Mouse (Mus musculus): Measurements from ENCODE around the gene Ano10. TPM values are rescaled to one million over a fixed set of nuclear protein-coding genes. Genes with fewer than 3 reads are reported as not detected.

Ano10 gene
- polyA plus RNA-seq, 1 experiment: not detected

- WGBS: 85% methylated on average over 10 of the region's 10 CpGs
- Histone ChIP-seq H3K4me1 (ENCODE audit: control insufficient read depth, insufficient read depth, low read length) (peaks cover 15% of the 10 kb centered on the region), H3K4me3 (ENCODE audit: insufficient read depth, low read depth, low read length) (no peak overlapping the region), H3K27ac (ENCODE audit: insufficient read depth, low read depth, low read length) (no peak overlapping the region)
- TF ChIP-seq POLR2A (IDR thresholded peaks at IDR 0.05; ENCODE audit: insufficient read depth, low read depth, low read length) (no peak), CTCF (IDR thresholded peaks at IDR 0.05; ENCODE audit: insufficient read depth, low read depth, low read length) (no peak)
These were observed 23.3 kb downstream of the Ano10 start for GRCm38 (mm10) chr9:122270913-122271312.

- Histone ChIP-seq H3K27ac (ENCODE audit: insufficient read depth, low read depth, low read length) (peak overlapping the region; percentile 74), H3K4me3 (ENCODE audit: insufficient read depth, low read depth, low read length) (no peak overlapping the region), H3K4me1 (ENCODE audit: control insufficient read depth, insufficient read depth, low read length) (peaks cover 16% of the 10 kb centered on the region)
- TF ChIP-seq CTCF (IDR thresholded peaks at IDR 0.05; ENCODE audit: insufficient read depth, low read depth, low read length) (no peak), POLR2A (IDR thresholded peaks at IDR 0.05; ENCODE audit: insufficient read depth, low read depth, low read length) (no peak)
- WGBS: 53% methylated on average over 3 of the region's 3 CpGs
These were observed 24.8 kb downstream of the Ano10 start for GRCm38 (mm10) chr9:122269256-122270041.

DNA sequence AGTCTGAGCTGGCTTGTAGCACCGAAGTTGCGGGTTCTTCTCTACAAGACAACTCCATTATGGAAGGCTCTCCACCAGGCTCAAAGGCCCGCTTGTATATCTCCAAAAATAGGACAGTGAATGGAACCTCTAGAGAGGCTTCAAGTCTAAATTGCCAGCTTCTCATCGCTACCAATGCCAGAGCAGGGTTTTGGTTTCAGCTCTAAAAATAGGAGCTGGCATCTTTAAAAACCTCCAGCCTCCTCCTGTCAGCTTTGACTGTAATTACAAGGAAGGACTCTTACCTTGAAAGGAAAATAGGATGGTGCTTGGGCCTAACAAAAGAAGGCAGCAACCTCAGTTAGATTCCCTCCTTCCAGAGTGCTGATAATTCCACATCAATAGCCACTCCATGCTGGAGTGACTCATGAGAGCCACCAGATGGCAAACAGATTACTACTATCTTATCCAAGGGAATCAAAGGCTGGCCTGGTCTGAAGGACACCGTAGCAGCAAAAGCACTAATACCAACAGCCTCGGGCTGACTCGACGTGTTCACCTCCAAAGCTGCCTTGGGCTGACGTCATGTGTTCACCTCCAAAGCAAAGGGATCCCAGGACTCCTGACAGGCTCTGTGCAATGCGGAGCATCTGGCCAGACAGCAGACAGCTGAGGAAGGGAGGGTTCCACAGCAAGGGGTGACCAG is 28.6 kb downstream of the Ano10 start:
- peak overlapping the region; percentile 87 for H3K27ac ChIP-seq (ENCODE audit: insufficient read depth, low read depth, low read length)
- H3K4me3 ChIP-seq (ENCODE audit: insufficient read depth, low read depth, low read length): no peak overlapping the region
- 35% methylated on average over 10 of the region's 10 CpGs for WGBS
- H3K4me1 ChIP-seq (ENCODE audit: control insufficient read depth, insufficient read depth, low read length): peaks cover 20% of the 10 kb centered on the region
- TF ChIP-seq POLR2A (IDR thresholded peaks at IDR 0.05; ENCODE audit: insufficient read depth, low read depth, low read length) (no peak), CTCF (IDR thresholded peaks at IDR 0.05; ENCODE audit: insufficient read depth, low read depth, low read length) (no peak)

DNA sequence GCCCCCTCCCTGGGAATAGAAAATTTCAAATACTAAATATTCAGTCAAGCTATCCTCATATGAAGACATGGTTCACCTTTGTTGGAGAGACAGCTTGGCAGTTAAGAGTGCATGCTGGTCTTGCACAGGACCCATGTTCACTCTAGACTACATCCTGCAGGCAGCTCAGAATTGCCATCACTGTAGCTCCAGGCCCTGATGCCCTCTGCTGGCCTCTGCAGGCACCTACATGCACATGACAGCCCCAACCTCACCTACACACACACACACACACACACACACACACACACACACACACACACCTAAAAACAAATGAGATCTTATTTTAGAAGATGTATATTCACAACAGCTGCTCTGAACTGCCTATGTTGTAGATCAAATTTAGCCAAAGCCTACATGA is 31.1 kb downstream of the Ano10 start:
- H3K4me3 ChIP-seq (ENCODE audit: insufficient read depth, low read depth, low read length): no peak overlapping the region
- peaks cover 12% of the 10 kb centered on the region for H3K4me1 ChIP-seq (ENCODE audit: control insufficient read depth, insufficient read depth, low read length)
- H3K27ac ChIP-seq (ENCODE audit: insufficient read depth, low read depth, low read length): no peak overlapping the region; the same call in 1 of the 2 replicates
- TF ChIP-seq POLR2A (IDR thresholded peaks at IDR 0.05; ENCODE audit: insufficient read depth, low read depth, low read length): no peak
- peak; percentile 28; the same call in 1 of the 2 replicates for TF ChIP-seq CTCF (IDR thresholded peaks at IDR 0.05; ENCODE audit: insufficient read depth, low read depth, low read length)

DNA sequence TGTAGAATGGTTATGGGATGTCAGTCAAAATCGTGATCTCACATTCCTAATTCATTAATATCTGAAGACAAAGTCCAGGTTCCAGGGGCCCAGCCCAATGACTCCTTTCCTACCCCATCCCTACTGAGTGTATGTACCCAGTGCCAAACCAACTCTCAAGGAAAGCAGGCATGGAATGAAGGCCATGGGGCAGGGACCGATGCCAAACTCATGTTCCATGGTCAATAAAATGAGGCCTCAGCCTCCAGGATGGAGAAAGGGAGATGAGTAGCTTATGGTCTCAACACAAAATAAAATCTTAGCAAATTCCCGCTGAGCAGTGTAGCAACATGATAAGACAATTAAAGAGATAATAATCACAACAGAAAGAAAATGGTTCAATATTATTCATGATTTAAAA is 39.8 kb downstream of the Ano10 start:
- 91% methylated on average over 3 of the region's 3 CpGs for WGBS
- H3K4me1 ChIP-seq (ENCODE audit: control insufficient read depth, insufficient read depth, low read length): no peaks in the 10 kb centered on the region

DNA sequence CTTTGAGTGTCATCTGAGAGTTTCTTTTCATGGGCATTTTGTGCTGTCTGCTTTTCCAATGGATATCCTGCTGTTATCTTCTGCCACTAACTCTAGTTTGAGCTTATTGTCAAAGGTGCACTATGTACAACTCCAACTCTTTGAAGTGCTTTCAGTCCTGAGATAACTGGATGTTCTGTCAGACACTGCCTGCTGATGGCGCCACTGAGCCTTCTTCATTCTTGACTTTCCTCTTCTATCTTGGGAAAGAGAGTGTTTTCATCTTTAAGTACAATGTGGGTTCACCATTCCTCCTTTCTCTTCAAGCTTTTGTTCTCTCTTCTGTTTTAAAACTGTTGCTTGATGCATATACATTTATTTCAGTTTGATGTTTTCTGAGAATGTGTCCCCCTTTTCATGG is 42.1 kb downstream of the Ano10 start:
- TF ChIP-seq POLR2A (IDR thresholded peaks at IDR 0.05; ENCODE audit: insufficient read depth, low read depth, low read length) (no peak), CTCF (IDR thresholded peaks at IDR 0.05; ENCODE audit: insufficient read depth, low read depth, low read length) (no peak)
- 88% methylated on average over 1 of the region's 1 CpGs for whole genome bisulfite sequencing
- H3K4me1 ChIP-seq (ENCODE audit: control insufficient read depth, insufficient read depth, low read length): no peaks in the 10 kb centered on the region
- no peak overlapping the region for H3K4me3 ChIP-seq (ENCODE audit: insufficient read depth, low read depth, low read length)
- no peak overlapping the region for H3K27ac ChIP-seq (ENCODE audit: insufficient read depth, low read depth, low read length)

More for the DNA sequence above, 39.8 kb downstream of the Ano10 start:
- H3K27ac ChIP-seq (ENCODE audit: insufficient read depth, low read depth, low read length): no peak overlapping the region
- no peak overlapping the region for H3K4me3 ChIP-seq (ENCODE audit: insufficient read depth, low read depth, low read length)
- no peak for TF ChIP-seq CTCF (IDR thresholded peaks at IDR 0.05; ENCODE audit: insufficient read depth, low read depth, low read length)
- TF ChIP-seq POLR2A (IDR thresholded peaks at IDR 0.05; ENCODE audit: insufficient read depth, low read depth, low read length): no peak

DNA sequence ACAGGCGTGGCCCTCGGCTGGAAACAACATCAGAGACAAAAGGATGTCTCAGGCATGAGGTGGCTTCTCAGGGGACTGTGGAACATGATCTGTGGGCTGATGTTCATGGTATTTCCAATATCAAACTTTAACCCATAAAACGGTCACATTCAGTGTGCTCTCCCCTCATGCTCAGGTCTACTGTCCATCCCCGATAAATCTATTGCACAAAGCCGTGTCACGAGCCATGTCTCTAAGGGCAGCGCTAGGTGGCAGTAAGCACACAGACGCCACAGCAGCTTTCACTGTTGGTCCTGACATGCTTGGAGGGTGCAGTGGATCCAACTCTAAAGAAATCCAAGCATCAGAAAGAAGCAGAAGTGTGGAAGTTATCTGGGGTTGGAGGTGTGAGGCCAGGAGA is 46.1 kb downstream of the Ano10 start:
- TF ChIP-seq POLR2A (IDR thresholded peaks at IDR 0.05; ENCODE audit: insufficient read depth, low read depth, low read length): no peak
- TF ChIP-seq CTCF (IDR thresholded peaks at IDR 0.05; ENCODE audit: insufficient read depth, low read depth, low read length): 0 out of 2 replicates have a peak, but pooled peaks have one; percentile 38
- Histone ChIP-seq H3K27ac (ENCODE audit: insufficient read depth, low read depth, low read length) (peak overlapping the region; percentile 4; the same call in 1 of the 2 replicates), H3K4me3 (ENCODE audit: insufficient read depth, low read depth, low read length) (no peak overlapping the region), H3K4me1 (ENCODE audit: control insufficient read depth, insufficient read depth, low read length) (no peaks in the 10 kb centered on the region)
- 19% methylated on average over 8 of the region's 8 CpGs for WGBS

GRCm38 (mm10) chr9:122247430-122248027 is 46.7 kb downstream of the Ano10 start:
- Histone ChIP-seq H3K4me3 (ENCODE audit: insufficient read depth, low read depth, low read length) (no peak overlapping the region), H3K4me1 (ENCODE audit: control insufficient read depth, insufficient read depth, low read length) (no peaks in the 10 kb centered on the region), H3K27ac (ENCODE audit: insufficient read depth, low read depth, low read length) (no peak overlapping the region)
- 37% methylated on average over 13 of the region's 13 CpGs for WGBS
- TF ChIP-seq CTCF (IDR thresholded peaks at IDR 0.05; ENCODE audit: insufficient read depth, low read depth, low read length) (no peak), POLR2A (IDR thresholded peaks at IDR 0.05; ENCODE audit: insufficient read depth, low read depth, low read length) (no peak)

DNA sequence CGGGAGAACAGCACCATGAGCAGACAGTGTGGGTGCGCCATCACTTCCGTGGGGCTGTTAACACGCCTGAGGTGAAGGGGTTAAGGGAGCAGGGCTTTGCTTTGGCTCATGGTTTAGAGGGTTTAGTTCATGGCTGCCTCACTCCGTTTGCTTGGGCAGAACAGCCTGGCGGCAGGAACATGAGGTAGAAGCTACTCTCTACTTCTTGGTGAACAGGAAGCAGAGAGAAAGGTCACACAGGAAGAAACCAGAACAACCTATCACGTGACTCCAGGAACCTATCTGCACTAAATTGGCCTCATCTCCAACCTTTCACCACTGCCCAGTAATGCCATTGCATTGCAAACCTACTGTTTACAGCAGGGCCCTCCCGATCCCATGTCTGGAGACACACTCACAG is 48.3 kb downstream of the Ano10 start:
- WGBS: 91% methylated on average over 8 of the region's 8 CpGs

More for the DNA sequence above, 48.3 kb downstream of the Ano10 start:
- Histone ChIP-seq H3K4me1 (ENCODE audit: control insufficient read depth, insufficient read depth, low read length) (peaks cover 5% of the 10 kb centered on the region; the same call in 1 of the 2 replicates), H3K4me3 (ENCODE audit: insufficient read depth, low read depth, low read length) (no peak overlapping the region), H3K27ac (ENCODE audit: insufficient read depth, low read depth, low read length) (no peak overlapping the region)
- TF ChIP-seq CTCF (IDR thresholded peaks at IDR 0.05; ENCODE audit: insufficient read depth, low read depth, low read length): no peak
- TF ChIP-seq POLR2A (IDR thresholded peaks at IDR 0.05; ENCODE audit: insufficient read depth, low read depth, low read length): no peak

Data from olfactory bulb, adult 2 months (tissue).